Mouse (Mus musculus): Measurements from ENCODE around the gene Zzef1. TPM values are rescaled to one million over a fixed set of nuclear protein-coding genes. Genes with fewer than 3 reads are reported as not detected.

The Zzef1 gene
- polyA plus RNA-seq, 1 experiment from 2014 or later: 14.2 TPM

- Histone ChIP-seq H3K9me3 (no peaks in the 10 kb centered on the region), H3K27me3 (no peaks in the 10 kb centered on the region), H3K27ac (no peak overlapping the region), H3K36me3 (no peaks in the 10 kb centered on the region), H3K9ac (replicated peaks) (no peak overlapping the region), H3K4me2 (replicated peaks) (no peak overlapping the region), H3K4me1 (replicated peaks) (no peaks in the 10 kb centered on the region), H3K4me3 (replicated peaks) (no peak overlapping the region)
- WGBS: 81% methylated on average over 2 of the region's 2 CpGs
- no peak for ATAC-seq
These were observed 13.9 kb upstream of the Zzef1 start for GRCm38 (mm10) chr11:72782103-72782502.

- Histone ChIP-seq H3K36me3 (no peaks in the 10 kb centered on the region), H3K4me3 (replicated peaks) (no peak overlapping the region), H3K9ac (replicated peaks) (no peak overlapping the region), H3K4me2 (replicated peaks) (no peak overlapping the region), H3K27ac (no peak overlapping the region), H3K9me3 (no peaks in the 10 kb centered on the region), H3K27me3 (no peaks in the 10 kb centered on the region), H3K4me1 (replicated peaks) (no peaks in the 10 kb centered on the region)
- ATAC-seq: no peak
- 87% methylated on average over 3 of the region's 3 CpGs for WGBS
These were observed 13.5 kb upstream of the Zzef1 start for GRCm38 (mm10) chr11:72782503-72782902.

- no peak for ATAC-seq
- peaks cover 10% of the 10 kb centered on the region for H3K4me1 ChIP-seq (replicated peaks)
- H3K9ac ChIP-seq (replicated peaks): no peak overlapping the region
- H3K36me3 ChIP-seq: no peaks in the 10 kb centered on the region
- no peaks in the 10 kb centered on the region for H3K9me3 ChIP-seq
- no peaks in the 10 kb centered on the region for H3K27me3 ChIP-seq
- no peak overlapping the region for H3K4me3 ChIP-seq (replicated peaks)
- H3K27ac ChIP-seq: no peak overlapping the region
- no peak overlapping the region for H3K4me2 ChIP-seq (replicated peaks)
These were observed 4.0 kb upstream of the Zzef1 start for GRCm38 (mm10) chr11:72792033-72792432.

GRCm38 (mm10) chr11:72795149-72795454, 924 bp upstream of the Zzef1 start:
- H3K4me1 ChIP-seq (replicated peaks): peaks cover 33% of the 10 kb centered on the region
- H3K4me3 ChIP-seq (replicated peaks): peak overlapping the region; percentile 100
- WGBS: 19% methylated on average over 14 of the region's 14 CpGs

GRCm38 (mm10) chr11:72796296-72796687, 266 bp downstream of the Zzef1 start:
- Histone ChIP-seq H3K27me3 (no peaks in the 10 kb centered on the region), H3K9ac (replicated peaks) (peak overlapping the region; percentile 93), H3K4me3 (replicated peaks) (peak overlapping the region; percentile 100), H3K4me2 (replicated peaks) (peak overlapping the region; percentile 97), H3K36me3 (no peaks in the 10 kb centered on the region; the same call in 1 of the 2 replicates), H3K27ac (peak overlapping the region; percentile 77), H3K9me3 (no peaks in the 10 kb centered on the region), H3K4me1 (replicated peaks) (peaks cover 33% of the 10 kb centered on the region)
- no peak; the same call in 1 of the 2 replicates for ATAC-seq
- under 1% methylated on average over 38 of the region's 42 CpGs for WGBS

More at GRCm38 (mm10) chr11:72795149-72795454, 924 bp upstream of the Zzef1 start:
- peak; percentile 60 for ATAC-seq
- Histone ChIP-seq H3K27ac (peak overlapping the region; percentile 93), H3K27me3 (no peaks in the 10 kb centered on the region), H3K36me3 (no peaks in the 10 kb centered on the region; the same call in 1 of the 2 replicates), H3K9me3 (no peaks in the 10 kb centered on the region), H3K4me2 (replicated peaks) (peak overlapping the region; percentile 86), H3K9ac (replicated peaks) (peak overlapping the region; percentile 88)

GRCm38 (mm10) chr11:72796773-72797338, 830 bp downstream of the Zzef1 start:
- Histone ChIP-seq H3K4me1 (replicated peaks) (peaks cover 33% of the 10 kb centered on the region), H3K27me3 (no peaks in the 10 kb centered on the region), H3K4me2 (replicated peaks) (peak overlapping the region; percentile 97), H3K4me3 (replicated peaks) (peak overlapping the region; percentile 100), H3K9me3 (no peaks in the 10 kb centered on the region), H3K9ac (replicated peaks) (peak overlapping the region; percentile 93), H3K36me3 (no peaks in the 10 kb centered on the region; the same call in 1 of the 2 replicates), H3K27ac (no peak overlapping the region)
- no peak for ATAC-seq
- WGBS: 21% methylated on average over 10 of the region's 10 CpGs

GRCm38 (mm10) chr11:72798112-72798511, 2.1 kb downstream of the Zzef1 start:
- H3K36me3 ChIP-seq: no peaks in the 10 kb centered on the region; the same call in 1 of the 2 replicates
- H3K4me2 ChIP-seq (replicated peaks): no peak overlapping the region
- ATAC-seq: no peak
- H3K4me3 ChIP-seq (replicated peaks): no peak overlapping the region
- no peaks in the 10 kb centered on the region for H3K9me3 ChIP-seq
- no peak overlapping the region for H3K9ac ChIP-seq (replicated peaks)
- H3K4me1 ChIP-seq (replicated peaks): peaks cover 33% of the 10 kb centered on the region
- H3K27me3 ChIP-seq: no peaks in the 10 kb centered on the region
- H3K27ac ChIP-seq: no peak overlapping the region

GRCm38 (mm10) chr11:72801182-72801581, 5.2 kb downstream of the Zzef1 start:
- Histone ChIP-seq H3K4me1 (replicated peaks) (peaks cover 28% of the 10 kb centered on the region), H3K4me2 (replicated peaks) (no peak overlapping the region), H3K4me3 (replicated peaks) (no peak overlapping the region), H3K36me3 (no peaks in the 10 kb centered on the region; the same call in 1 of the 2 replicates), H3K27me3 (no peaks in the 10 kb centered on the region), H3K9ac (replicated peaks) (no peak overlapping the region), H3K27ac (no peak overlapping the region), H3K9me3 (no peaks in the 10 kb centered on the region)
- no peak for ATAC-seq

GRCm38 (mm10) chr11:72803038-72803437, 7.0 kb downstream of the Zzef1 start:
- Histone ChIP-seq H3K4me3 (replicated peaks) (no peak overlapping the region), H3K27ac (no peak overlapping the region), H3K27me3 (no peaks in the 10 kb centered on the region), H3K36me3 (no peaks in the 10 kb centered on the region; the same call in 1 of the 2 replicates), H3K4me2 (replicated peaks) (no peak overlapping the region), H3K9ac (replicated peaks) (no peak overlapping the region; the same call in 1 of the 2 replicates), H3K4me1 (replicated peaks) (peaks cover 13% of the 10 kb centered on the region), H3K9me3 (no peaks in the 10 kb centered on the region)
- no peak for ATAC-seq
- WGBS: 89% methylated on average over 3 of the region's 3 CpGs

- Histone ChIP-seq H3K27ac (no peak overlapping the region), H3K27me3 (no peaks in the 10 kb centered on the region), H3K4me2 (replicated peaks) (no peak overlapping the region), H3K9ac (replicated peaks) (no peak overlapping the region), H3K4me1 (replicated peaks) (no peaks in the 10 kb centered on the region), H3K9me3 (no peaks in the 10 kb centered on the region), H3K4me3 (replicated peaks) (no peak overlapping the region), H3K36me3 (no peaks in the 10 kb centered on the region)
- ATAC-seq: no peak
These were observed 8.6 kb downstream of the Zzef1 start for GRCm38 (mm10) chr11:72804586-72804985.

- no peak overlapping the region for H3K4me2 ChIP-seq (replicated peaks)
- WGBS: 88% methylated on average over 3 of the region's 3 CpGs
- H3K36me3 ChIP-seq: no peaks in the 10 kb centered on the region
- no peak overlapping the region for H3K9ac ChIP-seq (replicated peaks)
- H3K27ac ChIP-seq: no peak overlapping the region
- H3K4me3 ChIP-seq (replicated peaks): no peak overlapping the region
- no peaks in the 10 kb centered on the region for H3K9me3 ChIP-seq
- no peak for ATAC-seq
- H3K27me3 ChIP-seq: no peaks in the 10 kb centered on the region
- H3K4me1 ChIP-seq (replicated peaks): no peaks in the 10 kb centered on the region
These were observed 9.2 kb downstream of the Zzef1 start for GRCm38 (mm10) chr11:72805232-72805631.

- no peaks in the 10 kb centered on the region for H3K4me1 ChIP-seq (replicated peaks)
- H3K9ac ChIP-seq (replicated peaks): no peak overlapping the region
- ATAC-seq: no peak
- no peak overlapping the region for H3K27ac ChIP-seq
- no peaks in the 10 kb centered on the region for H3K36me3 ChIP-seq
- no peaks in the 10 kb centered on the region for H3K27me3 ChIP-seq
- WGBS: 79% methylated on average over 2 of the region's 2 CpGs
- no peak overlapping the region for H3K4me2 ChIP-seq (replicated peaks)
- H3K4me3 ChIP-seq (replicated peaks): no peak overlapping the region
- no peaks in the 10 kb centered on the region for H3K9me3 ChIP-seq
These were observed 10.5 kb downstream of the Zzef1 start for GRCm38 (mm10) chr11:72806556-72806955.

GRCm38 (mm10) chr11:72807992-72808391, 12.0 kb downstream of the Zzef1 start:
- WGBS: 93% methylated on average over 4 of the region's 4 CpGs
- no peak for ATAC-seq

More at GRCm38 (mm10) chr11:72807992-72808391, 12.0 kb downstream of the Zzef1 start:
- Histone ChIP-seq H3K4me1 (replicated peaks) (no peaks in the 10 kb centered on the region), H3K36me3 (no peaks in the 10 kb centered on the region), H3K27me3 (no peaks in the 10 kb centered on the region), H3K9ac (replicated peaks) (no peak overlapping the region), H3K4me2 (replicated peaks) (no peak overlapping the region), H3K4me3 (replicated peaks) (no peak overlapping the region), H3K27ac (no peak overlapping the region), H3K9me3 (no peaks in the 10 kb centered on the region)

All from midbrain, embryonic 13.5 days (tissue).